Mouse (Mus musculus): ENCODE results near the gene Ctnna3.

- no peak for TF ChIP-seq CTCF (IDR thresholded peaks at IDR 0.05; ENCODE audit: low read depth, low read length)
- TF ChIP-seq GATA1 (IDR thresholded peaks at IDR 0.05; ENCODE audit: borderline replicate concordance, low read length): no peak
Measured at GRCm38 (mm10) chr10:64639061-64639460, 1209.2 kb downstream of the Ctnna3 start.

Data from G1E (cell line).